Mouse (Mus musculus) Patski (cell line): Measurements from ENCODE around the gene Cela3a. TPM values are rescaled to one million over a fixed set of nuclear protein-coding genes. Genes with fewer than 3 reads are reported as not detected.
A peak's percentile ranks its signal among the peaks of the same experiment; 100 is the strongest.
"Not testable (repeated sequence)": the region's sequence is repeated elsewhere in the genome, so short reads cannot be mapped to it uniquely, and the experiment has no call there.

Experiments
- ATAC-seq: fragments of 100-300 bp; one replicate; pipeline ENCODE4 v1.8.0; 2021
- CTCF ChIA-PET: fragments of 350-600 bp; sonication (Branson Sonifier 250); formaldehyde crosslinking; loops from one replicate; lab custom pipeline; 2022; ENCODE audit warnings: inconsistent platforms; lab: Charles Lee
- POLR2A ChIA-PET: fragments of 350-600 bp; sonication (Branson Sonifier 250); formaldehyde crosslinking; loops from one replicate; lab custom pipeline; 2022; ENCODE audit warnings: antibody characterized with exemption, inconsistent platforms; lab: Charles Lee
- DNase-seq: peaks from one replicate; pipeline ENCODE4 v3.0.0-alpha.2; 2011; ENCODE audit warnings: low read depth, low spot score
- H3K27me3 ChIP-seq: fragments of 371-371 bp; one replicate; pipeline ENCODE4 v1.5.1; 2021
- CTCF ChIP-seq: fragments of 100-300 bp; IDR thresholded peaks from one replicate; pipeline ENCODE4 v1.5.1; 2021
- in situ Hi-C: fragments of 300-500 bp; cut with MboI; formaldehyde crosslinking; loops from 3 replicates; pipeline ENCODE4 v1.11.1; 2018; ENCODE audit warnings: low pct_unique_long_range_greater_than_20kb, mixed read lengths
- polyA plus RNA-seq: library from polyadenylated mRNA; unstranded; gene quantifications from one replicate; pipeline ENCODE4 v1.2.3, GENCODE M21; 2021

Gene Cela3a
- polyA plus RNA-seq, 1 experiment from 2014 or later = not detected

DNA sequence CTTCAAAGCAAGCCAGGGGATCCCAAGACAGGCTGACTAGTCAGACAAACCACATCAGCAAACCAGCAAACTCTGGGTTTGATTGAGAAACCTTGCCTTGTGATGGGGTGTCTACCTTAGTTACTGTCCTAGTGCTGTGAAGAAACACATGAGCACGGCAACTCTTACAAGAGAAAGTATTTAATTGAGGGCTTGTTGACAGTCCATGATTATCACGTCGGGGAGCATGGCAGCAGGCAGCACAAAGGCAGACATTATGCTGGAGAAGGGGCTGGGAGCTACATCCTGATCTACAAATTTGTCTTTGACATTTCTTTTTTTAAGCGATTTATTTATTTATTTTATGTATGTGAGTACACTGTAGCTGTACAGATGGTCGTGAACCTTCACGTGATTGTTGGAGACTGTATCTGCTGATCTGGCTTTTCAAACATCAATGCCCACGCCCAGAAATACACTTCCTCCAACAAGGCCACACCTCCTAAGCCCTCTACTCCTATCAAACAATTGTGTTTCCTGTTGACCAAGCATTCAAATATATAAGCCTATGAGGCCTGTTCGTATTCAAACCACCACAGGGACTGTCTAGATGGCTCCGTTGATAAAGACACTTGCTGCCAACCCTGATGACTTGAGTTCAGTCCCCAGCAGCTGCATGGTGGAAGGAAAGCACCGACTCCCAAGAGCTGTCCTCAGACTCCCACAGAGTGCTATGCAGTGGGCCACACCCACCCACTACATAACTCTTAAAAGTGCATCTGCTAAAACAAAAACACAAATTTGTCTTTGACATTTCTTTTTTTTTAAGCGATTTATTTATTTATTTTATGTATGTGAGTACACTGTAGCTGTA, 8.3 kb upstream of the Cela3a start:
- ATAC-seq (no peak), DNase-seq (no peak)
- no peak for TF ChIP-seq CTCF
- H3K27me3 ChIP-seq = no peaks in the 10 kb centered on the region
- CTCF ChIA-PET = no interaction called here
- POLR2A ChIA-PET = no interaction called here
- in situ Hi-C loops = no loop called here

GRCm38 (mm10) chr4:137414936-137415335, 5.3 kb upstream of the Cela3a start:
- CTCF ChIA-PET = no interaction called here
- no peaks in the 10 kb centered on the region for H3K27me3 ChIP-seq
- DNase-seq = no peak
- TF ChIP-seq CTCF = no peak
- in situ Hi-C loops = no loop called here
- ATAC-seq = no peak
- POLR2A ChIA-PET = no interaction called here

DNA sequence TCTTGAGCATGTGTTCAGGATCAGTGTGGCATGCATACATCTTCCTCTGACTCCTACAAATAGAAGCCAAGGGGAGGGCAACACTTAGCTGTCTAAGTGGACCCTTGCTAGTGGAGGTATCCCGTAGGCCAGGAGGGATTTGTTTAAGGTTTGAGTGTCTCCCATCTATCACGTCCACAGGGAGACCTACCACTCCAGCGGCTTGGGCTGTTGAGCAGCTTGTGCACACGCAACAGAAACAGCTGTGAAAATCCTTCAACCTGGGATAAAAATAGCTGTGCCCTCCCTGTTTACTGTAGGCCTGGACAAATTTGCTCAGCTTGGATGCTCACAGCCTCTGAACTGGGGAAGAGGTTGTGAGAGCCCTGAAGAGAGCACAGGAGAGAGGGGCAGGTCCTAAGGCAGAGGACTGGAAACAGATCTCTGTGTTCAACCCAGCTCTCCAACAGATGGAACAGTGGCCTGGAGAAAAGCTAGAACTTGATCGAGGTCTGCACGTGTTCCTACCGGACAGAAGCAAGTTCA, 2.7 kb upstream of the Cela3a start:
- DNase-seq, ATAC-seq, H3K27me3 ChIP-seq, in situ Hi-C loops, POLR2A ChIA-PET, CTCF ChIA-PET: not testable (repeated sequence)

- no peak for ATAC-seq
- POLR2A ChIA-PET = no interaction called here
- TF ChIP-seq CTCF = no peak
- in situ Hi-C loops = no loop called here
- CTCF ChIA-PET = no interaction called here
- DNase-seq = no peak
- H3K27me3 ChIP-seq = no peaks in the 10 kb centered on the region
Measured at GRCm38 (mm10) chr4:137405571-137405970, 4.0 kb downstream of the Cela3a start.

- in situ Hi-C loops = loop anchor here (10.0 kb wide), 1 partner anchor 48 kb away; no protein-coding TSS in a partner anchor
- DNase-seq (no peak), ATAC-seq (no peak)
- CTCF ChIA-PET = interaction anchor here (1.0 kb wide), 1 partner anchor 92 kb away, joined by 3 read pairs; no protein-coding TSS in a partner anchor
- POLR2A ChIA-PET = no interaction called here
- no peaks in the 10 kb centered on the region for H3K27me3 ChIP-seq
- no peak for TF ChIP-seq CTCF
Measured at GRCm38 (mm10) chr4:137396641-137397525, 12.7 kb downstream of the Cela3a start.

GRCm38 (mm10) chr4:137393378-137394135, 16.0 kb downstream of the Cela3a start:
- DNase-seq = no peak

DNA sequence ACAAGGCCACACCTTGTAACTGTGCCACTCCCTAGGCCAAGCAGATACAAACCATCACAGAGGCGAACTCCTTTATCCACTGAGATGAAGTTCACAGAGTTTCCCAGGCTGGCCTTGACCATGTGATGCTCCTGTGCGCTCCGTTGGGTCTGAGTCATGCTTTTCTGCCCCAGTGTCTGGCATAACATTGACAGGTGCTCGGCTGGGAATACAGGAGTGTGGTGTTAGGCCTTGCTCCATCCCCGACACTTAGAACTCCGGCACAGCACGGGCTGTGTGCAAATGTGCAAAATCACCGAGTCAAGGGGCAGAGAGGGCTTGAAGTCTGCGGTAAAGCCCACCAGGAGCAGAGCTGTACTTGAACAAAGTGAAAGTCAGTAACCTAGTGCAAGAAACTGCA, 16.7 kb downstream of the Cela3a start:
- POLR2A ChIA-PET = no interaction called here

More at GRCm38 (mm10) chr4:137393378-137394135, 16.0 kb downstream of the Cela3a start:
- H3K27me3 ChIP-seq = no peaks in the 10 kb centered on the region
- no peak for ATAC-seq
- ChIA-PET POLR2A (no interaction called here), CTCF (no interaction called here)
- in situ Hi-C loops = loop anchor here (10.0 kb wide), 1 partner anchor 51 kb away; no protein-coding TSS in a partner anchor
- TF ChIP-seq CTCF = no peak

DNA sequence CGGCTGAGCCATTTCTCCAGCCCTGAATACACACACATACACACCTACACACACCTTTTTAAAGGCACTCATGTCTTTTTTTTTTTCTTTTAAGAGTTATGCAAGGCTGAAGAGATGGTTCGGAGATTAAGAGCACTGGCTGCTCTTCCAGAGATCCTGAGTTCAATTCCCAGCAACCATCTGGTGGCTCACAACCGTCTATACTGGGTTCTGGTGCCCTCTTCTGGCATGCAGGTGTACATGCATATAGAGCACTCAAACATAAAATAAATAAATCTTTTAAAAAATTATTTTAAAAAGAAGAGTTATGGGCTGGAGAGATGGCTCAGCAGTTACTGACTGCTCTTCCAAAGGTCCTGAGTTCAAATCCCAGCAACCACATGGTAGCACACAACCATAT, 18.3 kb downstream of the Cela3a start:
- ATAC-seq (no peak), DNase-seq (no peak)
- no peaks in the 10 kb centered on the region for H3K27me3 ChIP-seq
- ChIA-PET CTCF (no interaction called here), POLR2A (no interaction called here)
- in situ Hi-C loops = loop anchor here (10.0 kb wide), 1 partner anchor 54 kb away; no protein-coding TSS in a partner anchor
- TF ChIP-seq CTCF = no peak

More for the DNA sequence above, 16.7 kb downstream of the Cela3a start:
- H3K27me3 ChIP-seq = no peaks in the 10 kb centered on the region
- ATAC-seq (peak; percentile 64), DNase-seq (peak; percentile 71)
- CTCF ChIA-PET = no interaction called here
- in situ Hi-C loops = loop anchor here (10.0 kb wide), 1 partner anchor 52 kb away; no protein-coding TSS in a partner anchor
- no peak for TF ChIP-seq CTCF

- in situ Hi-C loops = loop anchor here (10.0 kb wide), 1 partner anchor 55 kb away; no protein-coding TSS in a partner anchor
- no peaks in the 10 kb centered on the region for H3K27me3 ChIP-seq
- no peak for TF ChIP-seq CTCF
- ChIA-PET CTCF (no interaction called here), POLR2A (no interaction called here)
- no peak for DNase-seq
- ATAC-seq = no peak
Measured at GRCm38 (mm10) chr4:137390196-137390595, 19.4 kb downstream of the Cela3a start.
